Mouse (Mus musculus): ENCODE data around the gene Cmtm5.
"Not testable (repeated sequence)": the region's sequence is repeated elsewhere in the genome, so short reads cannot be mapped to it uniquely, and the experiment has no call there.

- not testable (repeated sequence) for TF ChIP-seq CTCF (IDR thresholded peaks at IDR 0.05; ENCODE audit: low read depth, low read length); POLR2A (IDR thresholded peaks at IDR 0.05; ENCODE audit: borderline replicate concordance, low read depth, low read length)
These were observed 10.9 kb downstream of the Cmtm5 start for GRCm38 (mm10) chr14:54947008-54947407.

Data from bone marrow macrophage, adult 2 months (primary cell).